ENCODE assay signal across 26 mouse cellular contexts in the genomic region with DNA sequence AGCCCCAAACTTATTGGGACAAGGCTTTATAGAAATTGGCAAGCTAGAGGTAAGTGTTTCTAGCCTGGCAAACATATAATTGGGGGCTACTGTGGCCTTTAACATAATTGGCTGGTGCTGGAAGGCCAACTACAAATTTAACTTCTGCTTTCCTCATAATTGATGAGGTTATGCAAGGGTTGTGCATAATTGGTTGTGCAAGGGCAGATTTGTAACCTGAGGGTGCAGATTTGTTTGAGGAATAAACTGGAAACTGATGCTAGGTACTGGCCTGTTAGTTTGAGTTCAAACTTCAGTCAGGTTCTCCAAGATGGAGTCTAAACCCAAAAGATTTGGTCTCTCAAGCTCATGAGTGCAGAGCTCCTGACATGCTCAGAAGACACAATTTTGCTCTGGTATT. TPM values are rescaled to one million over a fixed set of nuclear protein-coding genes. Genes with fewer than 3 reads are reported as not detected.
DNase-seq lines count a peak whose midpoint lies in the region; ATAC-seq and TF ChIP-seq lines count a peak whose summit lies in the region.
"Had no signal": no experiment of that assay in that cellular context is flagged by ENCODE, and none has a peak within 500 bp of the region (broad histone marks: within the 10 kb centered on the region; RNA-seq: fewer than 3 reads in every experiment).

No protein-coding gene starts in this region.

- H3K4me2 ChIP-seq in liver, embryonic 11.5 days: no peak overlapping the region
- H3K4me2 ChIP-seq in neural tube, embryonic 15.5 days: no peak overlapping the region
- H3K4me2 ChIP-seq in forebrain, embryonic 16.5 days (ENCODE audit: low read length): no peak overlapping the region
- H3K4me2 ChIP-seq: embryonic facial prominence, embryonic 12.5 days; embryonic facial prominence, embryonic 15.5 days; hindbrain, embryonic 13.5 days had no signal

- ATAC-seq in liver, embryonic 11.5 days (replicated peaks; ENCODE audit: low FRiP score): no peak
- no peak for ATAC-seq in neural tube, embryonic 15.5 days (ENCODE audit: low FRiP score)
- no peak for ATAC-seq in forebrain, embryonic 16.5 days
- ATAC-seq: forebrain, embryonic 14.5 days; hindbrain, embryonic 16.5 days; Patski had no signal

- H3K79me2 ChIP-seq in liver, adult 2 months (ENCODE audit: control insufficient read depth, insufficient read depth, low read length): no peaks in the 10 kb centered on the region

- peak; percentile 53 for DNase-seq in heart, adult 11 months
- no peak for DNase-seq in heart, postnatal 4 days
- peak; percentile 74 for DNase-seq in liver, adult 2 months (ENCODE audit: extremely low read depth, low read depth, low spot score)
- DNase-seq in liver, embryonic 11.5 days (ENCODE audit: low spot score): no peak
- DNase-seq in neural tube, embryonic 10.5 days (ENCODE audit: extremely low spot score, low spot score): peak; percentile 0
- DNase-seq in frontal cortex, postnatal 14 days (ENCODE audit: low spot score in 2 of 2): no peak
- DNase-seq: adrenal gland, postnatal 14 days; B cell, adult 2 months; cerebellum, adult 11 months; cerebellum, adult 2 months; cerebellum, adult 9-11 months; cerebellum, postnatal 25 days; gastrocnemius, postnatal 10 days; gastrocnemius, postnatal 36 days; heart, adult 18-20 months had no signal

- no peak for TF ChIP-seq CTCF in liver, adult 2 months (IDR thresholded peaks at IDR 0.05; ENCODE audit: low read depth, low read length)

- no peak for TF ChIP-seq POLR2A in liver, adult 2 months (IDR thresholded peaks at IDR 0.05; ENCODE audit: extremely low read depth, insufficient read depth, low read length)

- peaks cover 1% of the 10 kb centered on the region; the same call in 1 of the 2 replicates for H3K36me3 ChIP-seq in liver, adult 2 months (ENCODE audit: control insufficient read depth, insufficient read depth, low read length)
- H3K36me3 ChIP-seq in liver, embryonic 11.5 days (ENCODE audit: control insufficient read depth, insufficient read depth, low read length): no peaks in the 10 kb centered on the region
- H3K36me3 ChIP-seq in neural tube, embryonic 15.5 days: no peaks in the 10 kb centered on the region
- H3K36me3 ChIP-seq in forebrain, embryonic 16.5 days (ENCODE audit: control insufficient read depth, insufficient read depth): no peaks in the 10 kb centered on the region
- H3K36me3 ChIP-seq: embryonic facial prominence, embryonic 12.5 days; embryonic facial prominence, embryonic 15.5 days; G1E; hindbrain, embryonic 10.5 days; hindbrain, embryonic 13.5 days had no signal

- H3K27me3 ChIP-seq in liver, adult 2 months (ENCODE audit: control insufficient read depth, insufficient read depth, low read length): no peaks in the 10 kb centered on the region
- H3K27me3 ChIP-seq in liver, embryonic 11.5 days (replicated peaks; ENCODE audit: control insufficient read depth, insufficient read depth, low read length): no peaks in the 10 kb centered on the region
- no peaks in the 10 kb centered on the region for H3K27me3 ChIP-seq in neural tube, embryonic 15.5 days (replicated peaks)
- no peaks in the 10 kb centered on the region for H3K27me3 ChIP-seq in forebrain, embryonic 16.5 days (replicated peaks; ENCODE audit: control insufficient read depth, insufficient read depth, low read length)
- H3K27me3 ChIP-seq: CH12.LX; embryonic facial prominence, embryonic 12.5 days; embryonic facial prominence, embryonic 15.5 days; hindbrain, embryonic 13.5 days; Patski had no signal

- peaks cover 9% of the 10 kb centered on the region for H3K4me1 ChIP-seq in liver, adult 2 months (ENCODE audit: control insufficient read depth, insufficient read depth, low read length)
- no peaks in the 10 kb centered on the region for H3K4me1 ChIP-seq in liver, embryonic 11.5 days (replicated peaks; ENCODE audit: control insufficient read depth, insufficient read depth, low read length)
- H3K4me1 ChIP-seq in neural tube, embryonic 15.5 days: no peaks in the 10 kb centered on the region
- H3K4me1 ChIP-seq in forebrain, embryonic 16.5 days (replicated peaks; ENCODE audit: control insufficient read depth, insufficient read depth, low read length): no peaks in the 10 kb centered on the region
- H3K4me1 ChIP-seq: embryonic facial prominence, embryonic 12.5 days; embryonic facial prominence, embryonic 15.5 days; hindbrain, embryonic 10.5 days; hindbrain, embryonic 13.5 days had no signal

- H3K27ac ChIP-seq in liver, adult 2 months (replicated peaks; ENCODE audit: insufficient read depth, low read depth, low read length): peak overlapping the region; percentile 74
- no peak overlapping the region for H3K27ac ChIP-seq in liver, embryonic 11.5 days (ENCODE audit: low read depth, low read length)
- H3K27ac ChIP-seq in neural tube, embryonic 15.5 days (replicated peaks): no peak overlapping the region
- no peak overlapping the region for H3K27ac ChIP-seq in forebrain, embryonic 16.5 days (ENCODE audit: low read length)
- H3K27ac ChIP-seq: embryonic facial prominence, embryonic 12.5 days; embryonic facial prominence, embryonic 15.5 days; hindbrain, embryonic 10.5 days; hindbrain, embryonic 13.5 days had no signal

- H3K9ac ChIP-seq in liver, adult 2 months (ENCODE audit: low read depth, low read length): no peak overlapping the region
- H3K9ac ChIP-seq in liver, embryonic 11.5 days (ENCODE audit: low read depth, low read length): no peak overlapping the region
- no peak overlapping the region for H3K9ac ChIP-seq in neural tube, embryonic 15.5 days (replicated peaks)
- no peak overlapping the region for H3K9ac ChIP-seq in forebrain, embryonic 16.5 days (replicated peaks; ENCODE audit: low read depth, low read length)
- H3K9ac ChIP-seq: embryonic facial prominence, embryonic 12.5 days; embryonic facial prominence, embryonic 15.5 days; hindbrain, embryonic 13.5 days had no signal

- no peak overlapping the region for H3K4me3 ChIP-seq in liver, adult 2 months (ENCODE audit: insufficient read depth, low read depth, low read length)
- H3K4me3 ChIP-seq in liver, embryonic 11.5 days (ENCODE audit: low read depth, low read length): no peak overlapping the region
- no peak overlapping the region for H3K4me3 ChIP-seq in neural tube, embryonic 15.5 days (replicated peaks)
- H3K4me3 ChIP-seq in forebrain, embryonic 16.5 days (replicated peaks; ENCODE audit: low read length): no peak overlapping the region
- H3K4me3 ChIP-seq: embryonic facial prominence, embryonic 12.5 days; embryonic facial prominence, embryonic 15.5 days; hindbrain, embryonic 10.5 days; hindbrain, embryonic 13.5 days had no signal

- no peaks in the 10 kb centered on the region for H3K9me3 ChIP-seq in liver, embryonic 11.5 days (ENCODE audit: control insufficient read depth, low read length)
- no peaks in the 10 kb centered on the region for H3K9me3 ChIP-seq in neural tube, embryonic 15.5 days (replicated peaks)
- H3K9me3 ChIP-seq in forebrain, embryonic 16.5 days (ENCODE audit: control insufficient read depth, low read length): no peaks in the 10 kb centered on the region
- H3K9me3 ChIP-seq: embryonic facial prominence, embryonic 12.5 days; embryonic facial prominence, embryonic 15.5 days; G1E; hindbrain, embryonic 10.5 days; hindbrain, embryonic 13.5 days had no signal

RNA-seq across cellular contexts. Expression of gene Dnaja2, which starts 52.7 kb away (rescaled TPM):
- 100 to 1,000 TPM; 184 to 192 TPM for total RNA-seq in heart, postnatal 4 days (2021)
- 53.1 and 65.8 TPM in 2 replicates for total RNA-seq in liver, adult 2 months (2014; rRNA removed)
- 10.4 and 15.3 TPM in 2 replicates for polyA plus RNA-seq in liver, adult 2 months (2012; rRNA removed)
- polyA plus RNA-seq in liver, embryonic 11.5 days (2014; fragmentation: Nextera tagmentation; extraction: Ambion mirVana): 163 and 175 TPM in 2 replicates
- polyA plus RNA-seq in neural tube, embryonic 15.5 days (2015; fragmentation: Nextera tagmentation; extraction: Ambion mirVana): 168 and 176 TPM in 2 replicates
- 169 and 193 TPM in 2 replicates for polyA plus RNA-seq in forebrain, embryonic 16.5 days (2015; fragmentation: Nextera tagmentation; extraction: Ambion mirVana)

Comparison
In these comparisons a context has a peak if more than half of its experiments do, and no peak if none do; other contexts are left out.
1. DNase-seq: peak in heart, adult 11 months (single experiment), liver, adult 2 months (single experiment) and neural tube, embryonic 10.5 days (single experiment); none in heart, postnatal 4 days (single experiment), liver, embryonic 11.5 days (single experiment) and frontal cortex, postnatal 14 days (0 of 2).
2. RNA of gene Dnaja2, which starts 52.7 kb away (polyA plus RNA-seq): 169 to 193 TPM in forebrain, embryonic 16.5 days, 168 to 176 TPM in neural tube, embryonic 15.5 days and 163 to 175 TPM in liver, embryonic 11.5 days; 10.4 to 15.3 TPM in liver, adult 2 months; every median in the first group is over 10 times any median in the second.